Mouse (Mus musculus): ENCODE results near the gene Slpi. TPM values are rescaled to one million over a fixed set of nuclear protein-coding genes. Genes with fewer than 3 reads are reported as not detected.

Slpi gene
- 67.5 TPM for polyA plus RNA-seq (2015; fragmentation: Illumina TruSeq; extraction: RNeasy Lipid Tissue Mini Kit (QIAGEN cat#74804); ENCODE audit: insufficient read depth, low replicate concordance)

GRCm38 (mm10) chr2:164389020-164389419, at the start of gene Slpi:
Gene Slpi (minus strand): TSS chr2:164389095.

GRCm38 (mm10) chr2:164405060-164405459, 16.2 kb upstream of the Slpi start, which contains the start of gene Matn4:
Gene Matn4 (minus strand): TSS chr2:164405160.

GRCm38 (mm10) chr2:164402906-164403305, 14.0 kb upstream of the Slpi start, which contains the start of gene Rbpjl:
Gene Rbpjl (plus strand): TSS chr2:164403141.

GRCm38 (mm10) chr2:164332440-164332839, 56.5 kb downstream of the Slpi start, which contains the start of gene Svs5:
Gene Svs5 (plus strand): TSS chr2:164332740.

GRCm38 (mm10) chr2:164316451-164316850, 72.4 kb downstream of the Slpi start, which contains the start of gene Svs6:
Gene Svs6 (plus strand): TSS chr2:164316751.

Other genes with a start within 250 kb of the Slpi start
- gene Kcns1, start 218.0 kb downstream of the Slpi start, polyA plus RNA-seq (2015; fragmentation: Illumina TruSeq; extraction: RNeasy Lipid Tissue Mini Kit (QIAGEN cat#74804); ENCODE audit: insufficient read depth, low replicate concordance) = not detected
- not detected for gene Wfdc5, start 206.4 kb downstream of the Slpi start, polyA plus RNA-seq (2015; fragmentation: Illumina TruSeq; extraction: RNeasy Lipid Tissue Mini Kit (QIAGEN cat#74804); ENCODE audit: insufficient read depth, low replicate concordance)
- not detected for gene Wfdc12, start 198.5 kb downstream of the Slpi start, polyA plus RNA-seq (2015; fragmentation: Illumina TruSeq; extraction: RNeasy Lipid Tissue Mini Kit (QIAGEN cat#74804); ENCODE audit: insufficient read depth, low replicate concordance)
- gene Wfdc15a, start 189.0 kb downstream of the Slpi start, polyA plus RNA-seq (2015; fragmentation: Illumina TruSeq; extraction: RNeasy Lipid Tissue Mini Kit (QIAGEN cat#74804); ENCODE audit: insufficient read depth, low replicate concordance) = not detected
- not detected for gene Wfdc15b, start 167.4 kb downstream of the Slpi start, polyA plus RNA-seq (2015; fragmentation: Illumina TruSeq; extraction: RNeasy Lipid Tissue Mini Kit (QIAGEN cat#74804); ENCODE audit: insufficient read depth, low replicate concordance)
- not detected for gene Svs2, start 150.6 kb downstream of the Slpi start, polyA plus RNA-seq (2015; fragmentation: Illumina TruSeq; extraction: RNeasy Lipid Tissue Mini Kit (QIAGEN cat#74804); ENCODE audit: insufficient read depth, low replicate concordance)
- gene Svs3b, start 132.5 kb downstream of the Slpi start, polyA plus RNA-seq (2015; fragmentation: Illumina TruSeq; extraction: RNeasy Lipid Tissue Mini Kit (QIAGEN cat#74804); ENCODE audit: insufficient read depth, low replicate concordance) = not detected
- not detected for gene Svs4, start 110.6 kb downstream of the Slpi start, polyA plus RNA-seq (2015; fragmentation: Illumina TruSeq; extraction: RNeasy Lipid Tissue Mini Kit (QIAGEN cat#74804); ENCODE audit: insufficient read depth, low replicate concordance)
- not detected for gene Svs3a, start 99.8 kb downstream of the Slpi start, polyA plus RNA-seq (2015; fragmentation: Illumina TruSeq; extraction: RNeasy Lipid Tissue Mini Kit (QIAGEN cat#74804); ENCODE audit: insufficient read depth, low replicate concordance)
- not detected for gene Svs6, start 72.3 kb downstream of the Slpi start, polyA plus RNA-seq (2015; fragmentation: Illumina TruSeq; extraction: RNeasy Lipid Tissue Mini Kit (QIAGEN cat#74804); ENCODE audit: insufficient read depth, low replicate concordance)
- gene Svs5, start 56.4 kb downstream of the Slpi start, polyA plus RNA-seq (2015; fragmentation: Illumina TruSeq; extraction: RNeasy Lipid Tissue Mini Kit (QIAGEN cat#74804); ENCODE audit: insufficient read depth, low replicate concordance) = not detected
- 0.04 TPM for gene Rbpjl, start 14.0 kb upstream of the Slpi start, polyA plus RNA-seq (2015; fragmentation: Illumina TruSeq; extraction: RNeasy Lipid Tissue Mini Kit (QIAGEN cat#74804); ENCODE audit: insufficient read depth, low replicate concordance)
- 0.06 TPM for gene Matn4, start 16.1 kb upstream of the Slpi start, polyA plus RNA-seq (2015; fragmentation: Illumina TruSeq; extraction: RNeasy Lipid Tissue Mini Kit (QIAGEN cat#74804); ENCODE audit: insufficient read depth, low replicate concordance)
- 55.3 TPM for gene Sdc4, start 54.8 kb upstream of the Slpi start, polyA plus RNA-seq (2015; fragmentation: Illumina TruSeq; extraction: RNeasy Lipid Tissue Mini Kit (QIAGEN cat#74804); ENCODE audit: insufficient read depth, low replicate concordance)
- gene Sys1, start 67.9 kb upstream of the Slpi start, polyA plus RNA-seq (2015; fragmentation: Illumina TruSeq; extraction: RNeasy Lipid Tissue Mini Kit (QIAGEN cat#74804); ENCODE audit: insufficient read depth, low replicate concordance) = 21.8 TPM
- gene Gm20458, start 71.9 kb upstream of the Slpi start, polyA plus RNA-seq (2015; fragmentation: Illumina TruSeq; extraction: RNeasy Lipid Tissue Mini Kit (QIAGEN cat#74804); ENCODE audit: insufficient read depth, low replicate concordance) = not detected
- gene Trp53tg5, start 84.6 kb upstream of the Slpi start, polyA plus RNA-seq (2015; fragmentation: Illumina TruSeq; extraction: RNeasy Lipid Tissue Mini Kit (QIAGEN cat#74804); ENCODE audit: insufficient read depth, low replicate concordance) = not detected
- 12.0 TPM for gene Dbndd2, start 97.0 kb upstream of the Slpi start, polyA plus RNA-seq (2015; fragmentation: Illumina TruSeq; extraction: RNeasy Lipid Tissue Mini Kit (QIAGEN cat#74804); ENCODE audit: insufficient read depth, low replicate concordance)
- gene Pigt, start 108.4 kb upstream of the Slpi start, polyA plus RNA-seq (2015; fragmentation: Illumina TruSeq; extraction: RNeasy Lipid Tissue Mini Kit (QIAGEN cat#74804); ENCODE audit: insufficient read depth, low replicate concordance) = 28.4 TPM
- not detected for gene Wfdc2, start 173.3 kb upstream of the Slpi start, polyA plus RNA-seq (2015; fragmentation: Illumina TruSeq; extraction: RNeasy Lipid Tissue Mini Kit (QIAGEN cat#74804); ENCODE audit: insufficient read depth, low replicate concordance)
- gene Spint3, start 184.4 kb upstream of the Slpi start, polyA plus RNA-seq (2015; fragmentation: Illumina TruSeq; extraction: RNeasy Lipid Tissue Mini Kit (QIAGEN cat#74804); ENCODE audit: insufficient read depth, low replicate concordance) = not detected
- gene Wfdc6a, start 196.4 kb upstream of the Slpi start, polyA plus RNA-seq (2015; fragmentation: Illumina TruSeq; extraction: RNeasy Lipid Tissue Mini Kit (QIAGEN cat#74804); ENCODE audit: insufficient read depth, low replicate concordance) = 0.44 TPM
- gene Eppin, start 204.5 kb upstream of the Slpi start, polyA plus RNA-seq (2015; fragmentation: Illumina TruSeq; extraction: RNeasy Lipid Tissue Mini Kit (QIAGEN cat#74804); ENCODE audit: insufficient read depth, low replicate concordance) = not detected
- gene Wfdc6b, start 224.4 kb upstream of the Slpi start, polyA plus RNA-seq (2015; fragmentation: Illumina TruSeq; extraction: RNeasy Lipid Tissue Mini Kit (QIAGEN cat#74804); ENCODE audit: insufficient read depth, low replicate concordance) = not detected
- gene Wfdc8, start 224.5 kb upstream of the Slpi start, polyA plus RNA-seq (2015; fragmentation: Illumina TruSeq; extraction: RNeasy Lipid Tissue Mini Kit (QIAGEN cat#74804); ENCODE audit: insufficient read depth, low replicate concordance) = not detected
- not detected for gene Wfdc16, start 249.7 kb upstream of the Slpi start, polyA plus RNA-seq (2015; fragmentation: Illumina TruSeq; extraction: RNeasy Lipid Tissue Mini Kit (QIAGEN cat#74804); ENCODE audit: insufficient read depth, low replicate concordance)

Measured in spleen, adult 10 weeks (tissue).